Mouse (Mus musculus) bone marrow, adult 2 months (tissue): ENCODE measurements around the gene Ntrk3. TPM values are rescaled to one million over a fixed set of nuclear protein-coding genes. Genes with fewer than 3 reads are reported as not detected.

Source experiments
- H3K27ac ChIP-seq: fragments of 200-500 bp; 2 replicates; pipeline ENCODE4 v1.5.1; 2012; ENCODE audit warnings: low read depth, mild to moderate bottlenecking, control low read depth, inconsistent platforms, low read length; ENCODE audit not compliant: control insufficient read depth, poor library complexity, insufficient read depth
- H3K4me1 ChIP-seq: fragments of 200-500 bp; 2 replicates; pipeline ENCODE4 v1.6.1; 2011; ENCODE audit warnings: low read length; ENCODE audit not compliant: control insufficient read depth, insufficient read depth
- H3K4me3 ChIP-seq: fragments of 200-500 bp; replicated peaks from 2 replicates; pipeline ENCODE3; 2011; ENCODE audit warnings: mild to moderate bottlenecking, low read depth, low read length, control low read depth; ENCODE audit not compliant: control insufficient read depth
- CTCF ChIP-seq: fragments of 200-500 bp; IDR thresholded peaks from 2 replicates; pipeline ENCODE4 v1.5.1; 2011; ENCODE audit warnings: low read length, control low read depth; ENCODE audit not compliant: control insufficient read depth, insufficient read depth
- POLR2A ChIP-seq: fragments of 200-500 bp; IDR thresholded peaks from 2 replicates; pipeline ENCODE4 v1.6.1; 2011; ENCODE audit warnings: low read depth, mild to moderate bottlenecking, control low read depth, low read length, borderline replicate concordance; ENCODE audit not compliant: control insufficient read depth
- WGBS: fragments of 180-500 bp; shearing (Covaris S2); methylation state at CpG from one replicate; pipeline ENCODE4 v1.1.7; 2018; 5-methylcytosine and 5-hydroxymethylcytosine counted together
- polyA plus RNA-seq: library from polyadenylated mRNA; stranded (reverse); fragments of >200 nt; gene quantifications from 2 replicates; pipeline ENCODE4 v1.2.4, GENCODE M21; 2011; ENCODE audit warnings: low replicate concordance; ENCODE audit not compliant: missing spikeins, insufficient read depth, insufficient read length

Ntrk3 gene
- polyA plus RNA-seq, 1 experiment: 1.0 TPM

GRCm38 (mm10) chr7:78623686-78624085, 114.1 kb downstream of the Ntrk3 start:
- 66% methylated on average over 4 of the region's 4 CpGs for WGBS
- H3K4me3 ChIP-seq: no peak overlapping the region
- no peak overlapping the region for H3K27ac ChIP-seq
- no peak for TF ChIP-seq POLR2A
- TF ChIP-seq CTCF: no peak
- no peaks in the 10 kb centered on the region for H3K4me1 ChIP-seq

GRCm38 (mm10) chr7:78621115-78621514, 116.7 kb downstream of the Ntrk3 start:
- WGBS: 39% methylated on average over 4 of the region's 4 CpGs
- H3K4me3 ChIP-seq: no peak overlapping the region
- TF ChIP-seq CTCF (no peak), POLR2A (no peak)
- H3K27ac ChIP-seq: no peak overlapping the region
- H3K4me1 ChIP-seq: no peaks in the 10 kb centered on the region

- WGBS: 63% methylated on average over 9 of the region's 9 CpGs
- H3K4me3 ChIP-seq: no peak overlapping the region
- no peaks in the 10 kb centered on the region for H3K4me1 ChIP-seq
- TF ChIP-seq POLR2A (no peak), CTCF (no peak)
- H3K27ac ChIP-seq: no peak overlapping the region
These were observed 117.8 kb downstream of the Ntrk3 start for GRCm38 (mm10) chr7:78619818-78620577.

- no peaks in the 10 kb centered on the region for H3K4me1 ChIP-seq
- H3K4me3 ChIP-seq: no peak overlapping the region
- no peak for TF ChIP-seq POLR2A
- TF ChIP-seq CTCF: no peak
- no peak overlapping the region for H3K27ac ChIP-seq
- WGBS: 45% methylated on average over 5 of the region's 5 CpGs
These were observed 132.2 kb downstream of the Ntrk3 start for GRCm38 (mm10) chr7:78605538-78606130.

GRCm38 (mm10) chr7:78603922-78604321, 133.9 kb downstream of the Ntrk3 start:
- WGBS: 34% methylated on average over 7 of the region's 7 CpGs
- TF ChIP-seq CTCF (no peak), POLR2A (no peak)
- H3K4me3 ChIP-seq: no peak overlapping the region
- H3K27ac ChIP-seq: no peak overlapping the region
- H3K4me1 ChIP-seq: no peaks in the 10 kb centered on the region

GRCm38 (mm10) chr7:78601851-78602250, 136.0 kb downstream of the Ntrk3 start:
- no peak for TF ChIP-seq CTCF
- TF ChIP-seq POLR2A: no peak
- WGBS: 71% methylated on average over 3 of the region's 3 CpGs
- Histone ChIP-seq H3K4me3 (no peak overlapping the region), H3K27ac (no peak overlapping the region), H3K4me1 (no peaks in the 10 kb centered on the region)

GRCm38 (mm10) chr7:78600886-78601285, 136.9 kb downstream of the Ntrk3 start:
- 70% methylated on average over 6 of the region's 6 CpGs for WGBS
- Histone ChIP-seq H3K27ac (no peak overlapping the region), H3K4me1 (no peaks in the 10 kb centered on the region), H3K4me3 (no peak overlapping the region)
- no peak for TF ChIP-seq POLR2A
- TF ChIP-seq CTCF: no peak

GRCm38 (mm10) chr7:78599941-78600677, 137.7 kb downstream of the Ntrk3 start:
- TF ChIP-seq CTCF: no peak
- no peak for TF ChIP-seq POLR2A
- H3K4me1 ChIP-seq: no peaks in the 10 kb centered on the region
- H3K4me3 ChIP-seq: no peak overlapping the region
- 73% methylated on average over 6 of the region's 6 CpGs for WGBS
- H3K27ac ChIP-seq: no peak overlapping the region

- 6% methylated on average over 12 of the region's 12 CpGs for WGBS
- Histone ChIP-seq H3K27ac (no peak overlapping the region), H3K4me1 (no peaks in the 10 kb centered on the region), H3K4me3 (no peak overlapping the region)
- TF ChIP-seq CTCF (no peak), POLR2A (no peak)
These were observed 139.7 kb downstream of the Ntrk3 start for GRCm38 (mm10) chr7:78598147-78598546.
